Mouse (Mus musculus) forebrain, embryonic 11.5 days (tissue): Measurements from ENCODE around the gene Cdca5. TPM values are rescaled to one million over a fixed set of nuclear protein-coding genes. Genes with fewer than 3 reads are reported as not detected.
A peak's percentile ranks its signal among the peaks of the same experiment; 100 is the strongest.

Source experiments
- ATAC-seq: fragments of 200-750 bp; cut with Nextera tagmentation; replicated peaks from 2 replicates; pipeline ENCODE4 v1.8.0; 2017; ENCODE audit warnings: moderate TSS enrichment; ENCODE audit not compliant: low FRiP score
- DNase-seq: peaks from one replicate; pipeline ENCODE4 v3.0.0-alpha.2; 2017; ENCODE audit warnings: low spot score
- H3K27ac ChIP-seq: fragments of 300-500 bp; sonication (generic); 2 replicates; pipeline ENCODE4 v1.5.1; 2014; ENCODE audit warnings: low read depth, low read length
- H3K27me3 ChIP-seq: fragments of 300-500 bp; sonication (generic); 2 replicates; pipeline ENCODE4 v1.6.1; 2014; ENCODE audit warnings: mild to moderate bottlenecking, low read length, mixed read lengths; ENCODE audit not compliant: control insufficient read depth, insufficient read depth
- H3K36me3 ChIP-seq: fragments of 300-500 bp; sonication (generic); 2 replicates; pipeline ENCODE4 v1.6.1; 2014; ENCODE audit warnings: mild to moderate bottlenecking, low read length, moderate library complexity, mixed read lengths; ENCODE audit not compliant: control insufficient read depth, insufficient read depth
- H3K4me1 ChIP-seq: fragments of 300-500 bp; sonication (generic); replicated peaks from 2 replicates; pipeline ENCODE4 v1.6.1; 2014; ENCODE audit warnings: low read length, mixed read lengths; ENCODE audit not compliant: control insufficient read depth, insufficient read depth
- H3K4me2 ChIP-seq: fragments of 300-500 bp; sonication (generic); 2 replicates; pipeline ENCODE4 v1.6.1; 2014; ENCODE audit warnings: low read depth, mild to moderate bottlenecking, low read length, moderate library complexity, mixed read lengths; ENCODE audit not compliant: severe bottlenecking
- H3K4me3 ChIP-seq: fragments of 300-500 bp; sonication (generic); 2 replicates; pipeline ENCODE4 v1.5.1; 2014; ENCODE audit warnings: low read depth, low read length
- H3K9ac ChIP-seq: fragments of 300-500 bp; sonication (generic); 2 replicates; pipeline ENCODE4 v1.6.1; 2014; ENCODE audit warnings: low read length
- H3K9me3 ChIP-seq: fragments of 300-500 bp; sonication (generic); 2 replicates; pipeline ENCODE4 v1.6.1; 2016; ENCODE audit warnings: low read length, mixed read lengths; ENCODE audit not compliant: control insufficient read depth
- WGBS: fragments of 180-500 bp; shearing (Covaris S2); extraction: QIAGEN DNeasy Blood & Tissue Kit; methylation state at CpG from one replicate; pipeline ENCODE4 v1.1.7; 2014; 5-methylcytosine and 5-hydroxymethylcytosine counted together
- polyA plus RNA-seq: library from polyadenylated mRNA; unstranded; fragments of >200 nt; fragmentation: Nextera tagmentation; extraction: Ambion mirVana; gene quantifications from 2 replicates; pipeline ENCODE4 v1.2.1, GENCODE M21; 2014

Gene Cdca5
- polyA plus RNA-seq, 1 experiment from 2014 or later, result 75.5 TPM

GRCm38 (mm10) chr19:6058513-6058912, 26.3 kb upstream of the Cdca5 start:
- H3K4me3 ChIP-seq, result peak overlapping the region; percentile 82
- 44% methylated on average over 5 of the region's 5 CpGs for whole genome bisulfite sequencing
- H3K9ac ChIP-seq, result peak overlapping the region; percentile 90
- peak overlapping the region; percentile 81 for H3K4me2 ChIP-seq
- ATAC-seq (no peak), DNase-seq (no peak)
- no peaks in the 10 kb centered on the region for H3K9me3 ChIP-seq
- H3K4me1 ChIP-seq, result peaks cover 24% of the 10 kb centered on the region
- H3K27me3 ChIP-seq, result no peaks in the 10 kb centered on the region
- H3K27ac ChIP-seq, result no peak overlapping the region
- H3K36me3 ChIP-seq, result peaks cover 11% of the 10 kb centered on the region; the same call in 1 of the 2 replicates

- Histone ChIP-seq H3K36me3 (peaks cover 9% of the 10 kb centered on the region; the same call in 1 of the 2 replicates), H3K4me2 (peak overlapping the region; percentile 81; the same call in 1 of the 2 replicates), H3K4me3 (peak overlapping the region; percentile 82), H3K27ac (no peak overlapping the region), H3K9ac (peak overlapping the region; percentile 90), H3K4me1 (peaks cover 24% of the 10 kb centered on the region), H3K9me3 (no peaks in the 10 kb centered on the region), H3K27me3 (no peaks in the 10 kb centered on the region)
- ATAC-seq (no peak), DNase-seq (peak; percentile 47)
- 82% methylated on average over 5 of the region's 5 CpGs for WGBS
Observed at GRCm38 (mm10) chr19:6058966-6059365, 25.8 kb upstream of the Cdca5 start.

GRCm38 (mm10) chr19:6061021-6061533, 23.7 kb upstream of the Cdca5 start, which contains the start of gene Znhit2:
Gene Znhit2 (plus strand): TSS chr19:6061192.
- peak; percentile 92 for DNase-seq
- peaks cover 24% of the 10 kb centered on the region for H3K4me1 ChIP-seq
- H3K27me3 ChIP-seq, result no peaks in the 10 kb centered on the region
- H3K4me3 ChIP-seq, result peak within 1 kb of the TSS; percentile 88
- under 1% methylated on average over 58 of the region's 58 CpGs for WGBS
- peak within 1 kb of the TSS; percentile 93 for H3K27ac ChIP-seq
- peak within 1 kb of the TSS; percentile 100 for H3K4me2 ChIP-seq
- H3K36me3 ChIP-seq, result peaks cover 3% of the 10 kb centered on the region; the same call in 1 of the 2 replicates
- peak; percentile 68 for ATAC-seq
- H3K9me3 ChIP-seq, result no peaks in the 10 kb centered on the region
- peak within 1 kb of the TSS; percentile 95 for H3K9ac ChIP-seq

GRCm38 (mm10) chr19:6061641-6062302, 23.0 kb upstream of the Cdca5 start:
- WGBS, result 3% methylated on average over 44 of the region's 44 CpGs
- DNase-seq, result peak; percentile 65
- peak overlapping the region; percentile 88 for H3K4me3 ChIP-seq
- H3K9ac ChIP-seq, result peak overlapping the region; percentile 95
- peak overlapping the region; percentile 93 for H3K27ac ChIP-seq
- H3K4me1 ChIP-seq, result peaks cover 23% of the 10 kb centered on the region
- ATAC-seq, result 0 out of 2 replicates have a peak, but pooled peaks have one; percentile 13
- no peaks in the 10 kb centered on the region for H3K9me3 ChIP-seq
- H3K4me2 ChIP-seq, result peak overlapping the region; percentile 100
- no peaks in the 10 kb centered on the region for H3K27me3 ChIP-seq
- H3K36me3 ChIP-seq, result peaks cover 3% of the 10 kb centered on the region; the same call in 1 of the 2 replicates

- DNase-seq, result peak; percentile 50
- Histone ChIP-seq H3K27ac (peak overlapping the region; percentile 93; the same call in 1 of the 2 replicates), H3K36me3 (peaks cover 3% of the 10 kb centered on the region; the same call in 1 of the 2 replicates), H3K4me1 (peaks cover 26% of the 10 kb centered on the region), H3K9ac (no peak overlapping the region), H3K9me3 (no peaks in the 10 kb centered on the region), H3K4me3 (peak overlapping the region; percentile 88), H3K4me2 (peak overlapping the region; percentile 100), H3K27me3 (no peaks in the 10 kb centered on the region)
- no peak for ATAC-seq
- WGBS, result 80% methylated on average over 5 of the region's 5 CpGs
Observed at GRCm38 (mm10) chr19:6062418-6062817, 22.4 kb upstream of the Cdca5 start.

GRCm38 (mm10) chr19:6063081-6063480, 21.7 kb upstream of the Cdca5 start:
- H3K9ac ChIP-seq, result no peak overlapping the region
- H3K27ac ChIP-seq, result no peak overlapping the region
- no peak for ATAC-seq
- no peaks in the 10 kb centered on the region for H3K9me3 ChIP-seq
- WGBS, result 94% methylated on average over 6 of the region's 6 CpGs
- no peak overlapping the region for H3K4me3 ChIP-seq
- no peaks in the 10 kb centered on the region for H3K27me3 ChIP-seq
- H3K4me1 ChIP-seq, result peaks cover 27% of the 10 kb centered on the region
- no peak for DNase-seq
- H3K36me3 ChIP-seq, result peaks cover 3% of the 10 kb centered on the region; the same call in 1 of the 2 replicates
- no peak overlapping the region for H3K4me2 ChIP-seq

- no peak for DNase-seq
Observed at GRCm38 (mm10) chr19:6066571-6066970, 18.2 kb upstream of the Cdca5 start.

GRCm38 (mm10) chr19:6067011-6067723, 17.6 kb upstream of the Cdca5 start:
- no peaks in the 10 kb centered on the region for H3K9me3 ChIP-seq
- WGBS, result under 1% methylated on average over 30 of the region's 30 CpGs
- H3K4me1 ChIP-seq, result peaks cover 15% of the 10 kb centered on the region
- peak overlapping the region; percentile 55 for H3K4me3 ChIP-seq
- H3K9ac ChIP-seq, result peak overlapping the region; percentile 70
- H3K36me3 ChIP-seq, result no peaks in the 10 kb centered on the region; the same call in 1 of the 2 replicates
- H3K27me3 ChIP-seq, result no peaks in the 10 kb centered on the region
- DNase-seq, result peak; percentile 94
- peak overlapping the region; percentile 94 for H3K4me2 ChIP-seq
- peak; percentile 67 for ATAC-seq
- H3K27ac ChIP-seq, result peak overlapping the region; percentile 83

More at GRCm38 (mm10) chr19:6066571-6066970, 18.2 kb upstream of the Cdca5 start:
- no peaks in the 10 kb centered on the region for H3K27me3 ChIP-seq
- no peak for ATAC-seq
- no peaks in the 10 kb centered on the region; the same call in 1 of the 2 replicates for H3K36me3 ChIP-seq
- H3K4me3 ChIP-seq, result peak overlapping the region; percentile 55
- H3K27ac ChIP-seq, result peak overlapping the region; percentile 83; the same call in 1 of the 2 replicates
- peak overlapping the region; percentile 70 for H3K9ac ChIP-seq
- no peaks in the 10 kb centered on the region for H3K9me3 ChIP-seq
- WGBS, result 43% methylated on average over 5 of the region's 5 CpGs
- peaks cover 19% of the 10 kb centered on the region for H3K4me1 ChIP-seq
- peak overlapping the region; percentile 94 for H3K4me2 ChIP-seq
